Mouse (Mus musculus) lung, postnatal 4 days (tissue): ENCODE measurements around the gene Ciart.
A peak's percentile ranks its signal among the peaks of the same experiment; 100 is the strongest.
"Not testable (repeated sequence)": the region's sequence is repeated elsewhere in the genome, so short reads cannot be mapped to it uniquely, and the experiment has no call there.

Source experiments
- DNase-seq, 2 experiments: peaks; one replicate each; pipeline ENCODE4 v3.0.0; 2021

The Ciart gene

GRCm38 (mm10) chr3:95865050-95865449 lies 17.0 kb downstream of the Ciart start:
- DNase-seq = no peak

- DNase-seq = no peak
Observed at GRCm38 (mm10) chr3:95863578-95863977, 18.5 kb downstream of the Ciart start.

- DNase-seq = peak in 1 of 2 experiments; percentile 86
Observed at GRCm38 (mm10) chr3:95861796-95862195, 20.3 kb downstream of the Ciart start.

GRCm38 (mm10) chr3:95861216-95861615 lies 20.8 kb downstream of the Ciart start:
- DNase-seq = no peak

GRCm38 (mm10) chr3:95860323-95860722 lies 21.7 kb downstream of the Ciart start:
- DNase-seq = no peak

GRCm38 (mm10) chr3:95858278-95858677 lies 23.8 kb downstream of the Ciart start:
- DNase-seq = not testable (repeated sequence)

- not testable (repeated sequence) for DNase-seq
Observed at GRCm38 (mm10) chr3:95857050-95857449, 25.0 kb downstream of the Ciart start.

- no peak for DNase-seq
Observed at GRCm38 (mm10) chr3:95856115-95856514, 25.9 kb downstream of the Ciart start.

- DNase-seq = peak; percentile 96 to 97
Observed at GRCm38 (mm10) chr3:95855502-95856089, 26.5 kb downstream of the Ciart start, which contains the start of gene Prpf3. Gene Prpf3, minus strand, starts transcription at chr3:95855885.

- no peak for DNase-seq
Observed at GRCm38 (mm10) chr3:95851317-95851716, 30.7 kb downstream of the Ciart start.

- no peak for DNase-seq
Observed at GRCm38 (mm10) chr3:95850611-95851010, 31.4 kb downstream of the Ciart start.

- no peak for DNase-seq
Observed at GRCm38 (mm10) chr3:95842503-95843214, 39.4 kb downstream of the Ciart start.

- DNase-seq = no peak
Observed at GRCm38 (mm10) chr3:95839250-95839649, 42.8 kb downstream of the Ciart start.

GRCm38 (mm10) chr3:95829053-95829452 lies 53.0 kb downstream of the Ciart start:
- no peak for DNase-seq
